Comparison of ENCODE assay signal across 7 mouse cellular contexts in the genomic region with DNA sequence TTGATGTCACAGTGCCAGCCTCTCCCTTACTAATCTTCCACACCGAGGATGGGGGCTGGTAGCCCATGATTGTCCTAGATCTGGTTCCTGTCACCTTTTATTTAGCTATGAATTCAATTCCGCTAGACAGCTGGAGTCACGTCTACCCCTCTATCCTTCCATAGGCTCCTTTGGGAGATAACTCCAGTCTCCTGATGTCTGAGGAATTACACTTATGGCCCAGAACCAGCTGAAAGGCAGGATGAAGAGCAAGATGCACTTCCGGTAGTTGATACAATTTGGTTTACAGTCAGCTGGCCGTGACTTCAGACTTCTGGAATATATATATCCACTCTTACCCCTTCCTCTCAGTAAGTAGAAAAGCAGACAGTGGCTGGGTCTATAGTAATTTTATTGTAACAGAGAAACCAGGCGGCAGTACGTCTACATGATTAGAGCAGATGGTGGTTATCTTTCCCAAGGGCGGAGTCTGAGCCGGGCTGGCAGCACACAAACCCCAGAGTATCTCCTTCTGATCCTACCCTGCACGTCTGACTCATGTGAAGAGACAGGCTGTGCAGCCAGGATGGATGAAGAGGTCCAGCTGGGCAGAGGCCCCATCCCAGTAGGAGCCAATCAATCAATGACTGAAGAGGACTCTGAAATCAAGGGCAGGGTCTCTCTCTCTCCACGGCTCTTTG. TPM values are rescaled to one million over a fixed set of nuclear protein-coding genes. Genes with fewer than 3 reads are reported as not detected.
DNase-seq lines count a peak whose midpoint lies in the region; ATAC-seq and TF ChIP-seq lines count a peak whose summit lies in the region.
"Not testable (repeated sequence)": the region's sequence is repeated elsewhere in the genome, so short reads cannot be mapped to it uniquely, and the experiment has no call there.

No protein-coding gene starts in this region.

- H3K27me3 ChIP-seq in heart, embryonic 16.5 days (ENCODE audit: control insufficient read depth, insufficient read depth, low read length); hindbrain, postnatal 0 days (ENCODE audit: insufficient read depth, low read length); liver, embryonic 14.5 days (ENCODE audit: control insufficient read depth, insufficient read depth, low read length); stomach, embryonic 16.5 days (ENCODE audit: control insufficient read depth, insufficient read depth, low read length): not testable (repeated sequence)

- not testable (repeated sequence) for TF ChIP-seq EP300 in liver, embryonic 14.5 days (IDR thresholded peaks at IDR 0.05; ENCODE audit: low read depth)

- TF ChIP-seq CTCF in hindbrain, postnatal 0 days (IDR thresholded peaks at IDR 0.05; ENCODE audit: low read depth); layer of hippocampus, adult 2 months (conservative IDR thresholded peaks at IDR 0.05); liver, embryonic 14.5 days (IDR thresholded peaks at IDR 0.05; ENCODE audit: low read depth): not testable (repeated sequence)

- H3K4me1 ChIP-seq in heart, embryonic 16.5 days (ENCODE audit: control insufficient read depth, insufficient read depth, low read length); hindbrain, postnatal 0 days (ENCODE audit: insufficient read depth, low read length); liver, embryonic 14.5 days (replicated peaks; ENCODE audit: control insufficient read depth in 2 of 2, insufficient read depth in 2 of 2, low read length in 1 of 2); stomach, embryonic 16.5 days (ENCODE audit: control insufficient read depth, insufficient read depth, low read length): not testable (repeated sequence)

- not testable (repeated sequence) for H3K4me2 ChIP-seq in heart, embryonic 16.5 days (ENCODE audit: low read depth, low read length); hindbrain, postnatal 0 days (ENCODE audit: low read depth, low read length); liver, embryonic 14.5 days (ENCODE audit: low read depth); stomach, embryonic 16.5 days (ENCODE audit: low read depth, low read length)

- peak; percentile 79 for DNase-seq in MN1 (ENCODE audit: low spot score)
- DNase-seq in hindbrain, postnatal 0 days (ENCODE audit: low spot score); layer of hippocampus, adult 2 months (ENCODE audit: low spot score in 2 of 2); liver, embryonic 14.5 days (ENCODE audit: low read depth in 3 of 3, low spot score in 3 of 3): not testable (repeated sequence)

- not testable (repeated sequence) for H3K27ac ChIP-seq in heart, embryonic 16.5 days (ENCODE audit: low read length); hindbrain, postnatal 0 days; liver, embryonic 14.5 days
- peak overlapping the region; percentile 39; the same call in 1 of the 2 replicates for H3K27ac ChIP-seq in layer of hippocampus, adult 2 months
- peak overlapping the region; percentile 7; the same call in 1 of the 2 replicates for H3K27ac ChIP-seq in stomach, embryonic 16.5 days (ENCODE audit: low read length)

- 61% methylated on average over 10 of the region's 11 CpGs for WGBS in heart, embryonic 16.5 days
- WGBS in hindbrain, postnatal 0 days, result 66% methylated on average over 10 of the region's 11 CpGs
- WGBS in liver, embryonic 14.5 days (ENCODE audit: insufficient replicate concordance), result 43% methylated on average over 10 of the region's 11 CpGs
- 68% methylated on average over 10 of the region's 11 CpGs for WGBS in stomach, embryonic 16.5 days

- H3K36me3 ChIP-seq in heart, embryonic 16.5 days (ENCODE audit: control insufficient read depth, insufficient read depth), result peaks cover 40% of the 10 kb centered on the region
- peaks cover 34% of the 10 kb centered on the region for H3K36me3 ChIP-seq in hindbrain, postnatal 0 days (ENCODE audit: insufficient read depth, low read length)
- H3K36me3 ChIP-seq in liver, embryonic 14.5 days (replicated peaks; ENCODE audit: control insufficient read depth, insufficient read depth, low read depth), result not testable (repeated sequence)
- peaks cover 16% of the 10 kb centered on the region for H3K36me3 ChIP-seq in stomach, embryonic 16.5 days (ENCODE audit: control insufficient read depth, insufficient read depth, low read length)

- not testable (repeated sequence) for H3K4me3 ChIP-seq in heart, embryonic 16.5 days (ENCODE audit: low read length); hindbrain, postnatal 0 days (ENCODE audit: low read length); layer of hippocampus, adult 2 months; liver, embryonic 14.5 days (ENCODE audit: insufficient read depth in 1 of 2, low read depth in 2 of 2, low read length in 2 of 2); stomach, embryonic 16.5 days (replicated peaks; ENCODE audit: low read length)

- peak; percentile 49 for ATAC-seq in heart, embryonic 16.5 days (replicated peaks; ENCODE audit: extremely low read depth, insufficient read depth, low FRiP score)
- ATAC-seq in hindbrain, postnatal 0 days, result 0 out of 2 replicates have a peak, but pooled peaks have one; percentile 24
- peak; percentile 52; the same call in 1 of the 2 replicates for ATAC-seq in liver, embryonic 14.5 days (ENCODE audit: insufficient read depth)
- ATAC-seq in megakaryocyte-erythroid progenitor cell, adult 5-6 weeks (replicated peaks; ENCODE audit: low FRiP score, low TSS enrichment, poor library complexity, severe bottlenecking), result peak; percentile 91
- ATAC-seq in stomach, embryonic 16.5 days (ENCODE audit: insufficient read depth, low FRiP score), result peak; percentile 25; the same call in 1 of the 2 replicates

- not testable (repeated sequence) for H3K9ac ChIP-seq in heart, embryonic 16.5 days (ENCODE audit: low read length); hindbrain, postnatal 0 days (replicated peaks; ENCODE audit: low read length); liver, embryonic 14.5 days (replicated peaks); stomach, embryonic 16.5 days (ENCODE audit: low read length)

- H3K9me3 ChIP-seq in heart, embryonic 16.5 days (replicated peaks; ENCODE audit: control insufficient read depth, low read length); hindbrain, postnatal 0 days (ENCODE audit: low read length); liver, embryonic 14.5 days (ENCODE audit: control insufficient read depth, low read length); stomach, embryonic 16.5 days (replicated peaks; ENCODE audit: control insufficient read depth, low read length): not testable (repeated sequence)

RNA-seq across cellular contexts. Expression of a gene that starts 10.6 kb away (rescaled TPM):
- 11.4 and 11.7 TPM in 2 replicates for polyA plus RNA-seq in heart, embryonic 16.5 days (2015; fragmentation: Nextera tagmentation; extraction: Ambion mirVana)
- 29.8 and 35.6 TPM in 2 replicates for total RNA-seq in hindbrain, postnatal 0 days (2014; rRNA removed)
- 19.6 and 21.6 TPM in 2 replicates for polyA plus RNA-seq in hindbrain, postnatal 0 days (2015; fragmentation: Nextera tagmentation; extraction: Ambion mirVana)
- total RNA-seq in layer of hippocampus, adult 2 months (2021), result 10 to 100 TPM; 30.0 to 31.0 TPM
- 5.5 and 5.6 TPM in 2 replicates for polyA plus RNA-seq in liver, embryonic 14.5 days (2012; rRNA removed)
- polyA plus RNA-seq in liver, embryonic 14.5 days (2014; fragmentation: Nextera tagmentation; extraction: Ambion mirVana), result 6.7 and 7.5 TPM in 2 replicates
- 10.0 and 13.4 TPM in 2 replicates for total RNA-seq in megakaryocyte-erythroid progenitor cell, adult 5-6 weeks (2014; fragmentation: Nextera tagmentation)
- 6.2 and 13.1 TPM in 2 replicates for total RNA-seq in megakaryocyte-erythroid progenitor cell, adult 5-6 weeks (2017)
- polyA plus RNA-seq in stomach, embryonic 16.5 days (2015; fragmentation: Nextera tagmentation; extraction: Ambion mirVana), result 13.7 and 14.5 TPM in 2 replicates

RNA-seq across cellular contexts. Expression of a gene that starts 24.4 kb away (rescaled TPM):
- polyA plus RNA-seq in heart, embryonic 16.5 days (2015; fragmentation: Nextera tagmentation; extraction: Ambion mirVana), result 478 and 487 TPM in 2 replicates
- 243 and 251 TPM in 2 replicates for total RNA-seq in hindbrain, postnatal 0 days (2014; rRNA removed)
- 228 and 230 TPM in 2 replicates for polyA plus RNA-seq in hindbrain, postnatal 0 days (2015; fragmentation: Nextera tagmentation; extraction: Ambion mirVana)
- total RNA-seq in layer of hippocampus, adult 2 months (2021), result 100 to 1,000 TPM; 222 to 232 TPM
- polyA plus RNA-seq in liver, embryonic 14.5 days (2012; rRNA removed), result 91.7 and 107 TPM in 2 replicates
- polyA plus RNA-seq in liver, embryonic 14.5 days (2014; fragmentation: Nextera tagmentation; extraction: Ambion mirVana), result 69.8 and 79.3 TPM in 2 replicates
- total RNA-seq in megakaryocyte-erythroid progenitor cell, adult 5-6 weeks (2014; fragmentation: Nextera tagmentation), result 209 and 215 TPM in 2 replicates
- 106 and 141 TPM in 2 replicates for total RNA-seq in megakaryocyte-erythroid progenitor cell, adult 5-6 weeks (2017)
- polyA plus RNA-seq in stomach, embryonic 16.5 days (2015; fragmentation: Nextera tagmentation; extraction: Ambion mirVana), result 186 and 188 TPM in 2 replicates

RNA-seq across cellular contexts. Expression of a gene that starts 38.8 kb away (rescaled TPM):
- polyA plus RNA-seq in heart, embryonic 16.5 days (2015; fragmentation: Nextera tagmentation; extraction: Ambion mirVana), result 228 and 285 TPM in 2 replicates
- total RNA-seq in hindbrain, postnatal 0 days (2014; rRNA removed), result 31.2 and 57.4 TPM in 2 replicates
- polyA plus RNA-seq in hindbrain, postnatal 0 days (2015; fragmentation: Nextera tagmentation; extraction: Ambion mirVana), result 325 and 342 TPM in 2 replicates
- total RNA-seq in layer of hippocampus, adult 2 months (2021), result 100 to 1,000 TPM; 123 to 140 TPM
- 43.5 and 75.6 TPM in 2 replicates for polyA plus RNA-seq in liver, embryonic 14.5 days (2012; rRNA removed)
- 245 and 247 TPM in 2 replicates for polyA plus RNA-seq in liver, embryonic 14.5 days (2014; fragmentation: Nextera tagmentation; extraction: Ambion mirVana)
- total RNA-seq in megakaryocyte-erythroid progenitor cell, adult 5-6 weeks (2014; fragmentation: Nextera tagmentation), result 91.4 and 188 TPM in 2 replicates
- 427 and 618 TPM in 2 replicates for total RNA-seq in megakaryocyte-erythroid progenitor cell, adult 5-6 weeks (2017)
- 327 and 366 TPM in 2 replicates for polyA plus RNA-seq in stomach, embryonic 16.5 days (2015; fragmentation: Nextera tagmentation; extraction: Ambion mirVana)

RNA-seq across cellular contexts. Expression of a gene that starts 56.6 kb away (rescaled TPM):
- 49.2 and 51.2 TPM in 2 replicates for polyA plus RNA-seq in heart, embryonic 16.5 days (2015; fragmentation: Nextera tagmentation; extraction: Ambion mirVana)
- total RNA-seq in hindbrain, postnatal 0 days (2014; rRNA removed), result 123 and 141 TPM in 2 replicates
- 23.0 and 25.4 TPM in 2 replicates for polyA plus RNA-seq in hindbrain, postnatal 0 days (2015; fragmentation: Nextera tagmentation; extraction: Ambion mirVana)
- 100 to 1,000 TPM; 130 to 144 TPM for total RNA-seq in layer of hippocampus, adult 2 months (2021)
- 39.1 and 41.8 TPM in 2 replicates for polyA plus RNA-seq in liver, embryonic 14.5 days (2012; rRNA removed)
- polyA plus RNA-seq in liver, embryonic 14.5 days (2014; fragmentation: Nextera tagmentation; extraction: Ambion mirVana), result 33.1 and 38.6 TPM in 2 replicates
- 278 and 316 TPM in 2 replicates for total RNA-seq in megakaryocyte-erythroid progenitor cell, adult 5-6 weeks (2014; fragmentation: Nextera tagmentation)
- 133 and 217 TPM in 2 replicates for total RNA-seq in megakaryocyte-erythroid progenitor cell, adult 5-6 weeks (2017)
- 66.0 and 70.4 TPM in 2 replicates for polyA plus RNA-seq in stomach, embryonic 16.5 days (2015; fragmentation: Nextera tagmentation; extraction: Ambion mirVana)

Comparison
In these comparisons a context has a peak if more than half of its experiments do, and no peak if none do; other contexts are left out.
1. ATAC-seq: peak in every context shown above with its lines; median percentile 91 in megakaryocyte-erythroid progenitor cell, adult 5-6 weeks; 52 in liver, embryonic 14.5 days; 49 in heart, embryonic 16.5 days; 25 in stomach, embryonic 16.5 days; 24 in hindbrain, postnatal 0 days.